Mouse (Mus musculus): ENCODE results near the gene Gm20517. TPM values are rescaled to one million over a fixed set of nuclear protein-coding genes. Genes with fewer than 3 reads are reported as not detected.
"Not testable (repeated sequence)": the region's sequence is repeated elsewhere in the genome, so short reads cannot be mapped to it uniquely, and the experiment has no call there.

Gene Gm20517
- polyA plus RNA-seq, 1 experiment from 2014 or later, result 0.98 TPM

- Histone ChIP-seq H3K27ac (replicated peaks; ENCODE audit: low read depth, low read length) (no peak overlapping the region), H3K27me3 (ENCODE audit: control insufficient read depth, insufficient read depth, low read length) (no peaks in the 10 kb centered on the region), H3K9ac (replicated peaks; ENCODE audit: low read length) (no peak overlapping the region), H3K9me3 (replicated peaks; ENCODE audit: control insufficient read depth, low read length) (no peaks in the 10 kb centered on the region), H3K36me3 (replicated peaks; ENCODE audit: control insufficient read depth, insufficient read depth, low read depth, low read length) (no peaks in the 10 kb centered on the region), H3K4me2 (ENCODE audit: low read depth, low read length) (no peak overlapping the region), H3K4me1 (ENCODE audit: control insufficient read depth, insufficient read depth, low read length) (no peaks in the 10 kb centered on the region), H3K4me3 (ENCODE audit: low read depth, low read length) (no peak overlapping the region)
- ATAC-seq (replicated peaks; ENCODE audit: insufficient number of reproducible peaks, low FRiP score, low TSS enrichment, low read depth), result no peak
- DNase-seq (ENCODE audit: low spot score), result no peak
- whole genome bisulfite sequencing, result 62% methylated on average over 4 of the region's 4 CpGs
Observed at GRCm38 (mm10) chr17:47632181-47632840, 20.9 kb downstream of the Gm20517 start.

DNA sequence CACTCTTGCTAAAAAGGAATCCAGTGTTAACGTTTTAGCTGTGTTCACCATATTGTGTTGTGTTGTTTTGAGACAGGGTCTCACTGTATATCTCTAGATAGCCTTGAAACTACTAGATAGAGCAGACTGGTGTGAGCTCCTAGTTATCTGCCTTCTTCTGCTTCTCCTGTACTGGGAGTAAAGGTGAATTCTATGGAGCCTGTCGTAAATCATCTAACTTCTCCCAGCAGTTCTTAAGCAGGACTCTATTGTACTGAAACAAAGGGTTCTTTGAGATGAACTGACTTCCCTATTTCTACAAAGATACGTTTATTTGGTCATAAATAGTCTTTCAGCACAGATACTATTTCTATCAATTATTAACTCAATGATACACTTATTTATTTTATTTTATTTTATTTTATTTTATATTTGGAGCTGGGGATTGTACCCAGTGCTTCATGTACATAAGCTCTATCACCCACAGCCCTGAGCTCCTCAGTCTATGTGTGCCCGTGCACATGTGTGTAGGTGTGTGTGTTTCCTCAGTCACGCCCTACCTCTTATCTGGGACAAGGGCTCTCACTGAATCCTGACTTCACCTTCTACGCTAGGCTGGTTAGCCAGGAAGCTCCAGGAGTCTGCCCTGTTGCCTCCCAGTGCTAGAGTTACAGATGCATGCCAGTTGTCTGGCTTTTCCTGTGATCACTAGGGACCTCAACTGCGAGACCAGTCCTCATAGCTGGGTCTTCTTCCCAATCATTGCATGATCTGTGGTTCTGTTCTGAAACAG lies 22.8 kb downstream of the Gm20517 start:
- WGBS, result 78% methylated on average over 7 of the region's 7 CpGs

DNA sequence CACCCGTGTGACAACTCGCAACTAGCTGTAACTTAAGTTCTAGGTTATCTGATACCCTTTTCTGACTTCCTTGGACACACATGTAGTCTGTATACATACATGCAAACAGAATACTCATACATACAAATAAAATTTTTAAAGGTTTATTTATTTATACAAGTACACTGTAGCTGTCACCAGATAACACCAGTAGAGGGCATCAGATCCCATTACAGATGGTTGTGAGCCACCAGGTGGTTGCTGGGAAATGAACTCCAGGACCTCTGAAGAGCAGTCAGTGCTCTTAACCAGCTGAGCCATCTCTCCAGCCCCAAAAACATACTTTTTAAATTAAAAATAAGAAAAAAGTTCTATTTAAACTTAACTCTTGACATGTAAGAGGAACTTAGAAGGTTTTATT lies 31.6 kb downstream of the Gm20517 start:
- WGBS, result 81% methylated on average over 2 of the region's 2 CpGs
- ATAC-seq (replicated peaks; ENCODE audit: insufficient number of reproducible peaks, low FRiP score, low TSS enrichment, low read depth), result no peak

More for the DNA sequence above, 22.8 kb downstream of the Gm20517 start:
- H3K9ac ChIP-seq (replicated peaks; ENCODE audit: low read length), result no peak overlapping the region
- ATAC-seq (replicated peaks; ENCODE audit: insufficient number of reproducible peaks, low FRiP score, low TSS enrichment, low read depth) (no peak), DNase-seq (ENCODE audit: low spot score) (no peak)
- no peaks in the 10 kb centered on the region for H3K36me3 ChIP-seq (replicated peaks; ENCODE audit: control insufficient read depth, insufficient read depth, low read depth, low read length)
- H3K27ac ChIP-seq (replicated peaks; ENCODE audit: low read depth, low read length), result no peak overlapping the region
- H3K27me3 ChIP-seq (ENCODE audit: control insufficient read depth, insufficient read depth, low read length), result no peaks in the 10 kb centered on the region
- H3K9me3 ChIP-seq (replicated peaks; ENCODE audit: control insufficient read depth, low read length), result no peaks in the 10 kb centered on the region
- no peak overlapping the region for H3K4me2 ChIP-seq (ENCODE audit: low read depth, low read length)
- no peak overlapping the region for H3K4me3 ChIP-seq (ENCODE audit: low read depth, low read length)
- H3K4me1 ChIP-seq (ENCODE audit: control insufficient read depth, insufficient read depth, low read length), result no peaks in the 10 kb centered on the region

GRCm38 (mm10) chr17:47646683-47647082 lies 35.3 kb downstream of the Gm20517 start:
- no peaks in the 10 kb centered on the region for H3K27me3 ChIP-seq (ENCODE audit: control insufficient read depth, insufficient read depth, low read length)
- H3K36me3 ChIP-seq (replicated peaks; ENCODE audit: control insufficient read depth, insufficient read depth, low read depth, low read length), result no peaks in the 10 kb centered on the region
- no peak overlapping the region for H3K9ac ChIP-seq (replicated peaks; ENCODE audit: low read length)
- DNase-seq (ENCODE audit: low spot score) (peak; percentile 62), ATAC-seq (replicated peaks; ENCODE audit: insufficient number of reproducible peaks, low FRiP score, low TSS enrichment, low read depth) (no peak)
- no peak overlapping the region for H3K4me3 ChIP-seq (ENCODE audit: low read depth, low read length)
- WGBS, result 64% methylated on average over 1 of the region's 1 CpGs
- no peak overlapping the region for H3K4me2 ChIP-seq (ENCODE audit: low read depth, low read length)
- H3K9me3 ChIP-seq (replicated peaks; ENCODE audit: control insufficient read depth, low read length), result no peaks in the 10 kb centered on the region
- no peak overlapping the region for H3K27ac ChIP-seq (replicated peaks; ENCODE audit: low read depth, low read length)
- no peaks in the 10 kb centered on the region for H3K4me1 ChIP-seq (ENCODE audit: control insufficient read depth, insufficient read depth, low read length)

More for the DNA sequence above, 31.6 kb downstream of the Gm20517 start:
- no peaks in the 10 kb centered on the region for H3K27me3 ChIP-seq (ENCODE audit: control insufficient read depth, insufficient read depth, low read length)
- DNase-seq (ENCODE audit: low spot score), result no peak
- H3K27ac ChIP-seq (replicated peaks; ENCODE audit: low read depth, low read length), result no peak overlapping the region
- no peaks in the 10 kb centered on the region for H3K36me3 ChIP-seq (replicated peaks; ENCODE audit: control insufficient read depth, insufficient read depth, low read depth, low read length)
- H3K9ac ChIP-seq (replicated peaks; ENCODE audit: low read length), result no peak overlapping the region
- no peaks in the 10 kb centered on the region for H3K9me3 ChIP-seq (replicated peaks; ENCODE audit: control insufficient read depth, low read length)
- H3K4me2 ChIP-seq (ENCODE audit: low read depth, low read length), result no peak overlapping the region
- H3K4me3 ChIP-seq (ENCODE audit: low read depth, low read length), result no peak overlapping the region
- no peaks in the 10 kb centered on the region for H3K4me1 ChIP-seq (ENCODE audit: control insufficient read depth, insufficient read depth, low read length)

DNA sequence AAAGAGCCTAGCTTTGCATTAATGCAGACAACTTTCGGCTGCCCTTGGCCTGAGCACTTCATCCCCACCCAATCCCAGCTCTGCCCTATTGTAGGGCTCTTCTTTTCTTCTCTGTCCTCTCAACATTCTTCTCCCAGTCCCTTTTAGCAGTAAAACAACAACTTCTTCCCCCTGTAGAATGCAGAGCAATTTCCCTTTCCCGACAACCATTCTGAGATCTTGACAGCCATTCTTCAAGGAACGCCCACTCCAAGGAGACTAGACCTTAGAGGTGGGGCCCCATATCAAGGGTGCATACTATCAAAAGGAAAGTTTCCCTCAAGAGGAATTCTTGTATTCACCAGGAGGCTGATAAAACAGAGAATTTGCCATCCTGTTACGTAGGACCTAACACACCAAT lies 37.6 kb downstream of the Gm20517 start:
- no peak for DNase-seq (ENCODE audit: low spot score)
- no peak overlapping the region for H3K9ac ChIP-seq (replicated peaks; ENCODE audit: low read length)

GRCm38 (mm10) chr17:47651953-47652352 lies 40.6 kb downstream of the Gm20517 start:
- no peaks in the 10 kb centered on the region for H3K27me3 ChIP-seq (ENCODE audit: control insufficient read depth, insufficient read depth, low read length)
- H3K9ac ChIP-seq (replicated peaks; ENCODE audit: low read length), result no peak overlapping the region
- no peaks in the 10 kb centered on the region for H3K4me1 ChIP-seq (ENCODE audit: control insufficient read depth, insufficient read depth, low read length)
- no peak for DNase-seq (ENCODE audit: low spot score)
- WGBS, result 67% methylated on average over 2 of the region's 2 CpGs
- no peaks in the 10 kb centered on the region for H3K36me3 ChIP-seq (replicated peaks; ENCODE audit: control insufficient read depth, insufficient read depth, low read depth, low read length)
- no peak overlapping the region for H3K4me3 ChIP-seq (ENCODE audit: low read depth, low read length)
- no peaks in the 10 kb centered on the region for H3K9me3 ChIP-seq (replicated peaks; ENCODE audit: control insufficient read depth, low read length)
- H3K27ac ChIP-seq (replicated peaks; ENCODE audit: low read depth, low read length), result no peak overlapping the region
- H3K4me2 ChIP-seq (ENCODE audit: low read depth, low read length), result no peak overlapping the region
- no peak for ATAC-seq (replicated peaks; ENCODE audit: insufficient number of reproducible peaks, low FRiP score, low TSS enrichment, low read depth)

More for the DNA sequence above, 37.6 kb downstream of the Gm20517 start:
- ATAC-seq (replicated peaks; ENCODE audit: insufficient number of reproducible peaks, low FRiP score, low TSS enrichment, low read depth), result no peak; the same call in 1 of the 2 replicates
- 70% methylated on average over 4 of the region's 4 CpGs for WGBS
- H3K4me2 ChIP-seq (ENCODE audit: low read depth, low read length), result no peak overlapping the region
- H3K27ac ChIP-seq (replicated peaks; ENCODE audit: low read depth, low read length), result no peak overlapping the region
- H3K9me3 ChIP-seq (replicated peaks; ENCODE audit: control insufficient read depth, low read length), result no peaks in the 10 kb centered on the region
- no peak overlapping the region for H3K4me3 ChIP-seq (ENCODE audit: low read depth, low read length)
- no peaks in the 10 kb centered on the region for H3K4me1 ChIP-seq (ENCODE audit: control insufficient read depth, insufficient read depth, low read length)
- no peaks in the 10 kb centered on the region for H3K27me3 ChIP-seq (ENCODE audit: control insufficient read depth, insufficient read depth, low read length)
- H3K36me3 ChIP-seq (replicated peaks; ENCODE audit: control insufficient read depth, insufficient read depth, low read depth, low read length), result no peaks in the 10 kb centered on the region

- ATAC-seq (replicated peaks; ENCODE audit: insufficient number of reproducible peaks, low FRiP score, low TSS enrichment, low read depth); H3K4me3 ChIP-seq (ENCODE audit: low read depth, low read length); H3K4me2 ChIP-seq (ENCODE audit: low read depth, low read length); H3K36me3 ChIP-seq (replicated peaks; ENCODE audit: control insufficient read depth, insufficient read depth, low read depth, low read length); H3K9ac ChIP-seq (replicated peaks; ENCODE audit: low read length); H3K27ac ChIP-seq (replicated peaks; ENCODE audit: low read depth, low read length); H3K4me1 ChIP-seq (ENCODE audit: control insufficient read depth, insufficient read depth, low read length); DNase-seq (ENCODE audit: low spot score); H3K9me3 ChIP-seq (replicated peaks; ENCODE audit: control insufficient read depth, low read length); H3K27me3 ChIP-seq (ENCODE audit: control insufficient read depth, insufficient read depth, low read length): not testable (repeated sequence)
- 91% methylated on average over 8 of the region's 8 CpGs for WGBS
Observed at GRCm38 (mm10) chr17:47654346-47654745, 43.0 kb downstream of the Gm20517 start.

DNA sequence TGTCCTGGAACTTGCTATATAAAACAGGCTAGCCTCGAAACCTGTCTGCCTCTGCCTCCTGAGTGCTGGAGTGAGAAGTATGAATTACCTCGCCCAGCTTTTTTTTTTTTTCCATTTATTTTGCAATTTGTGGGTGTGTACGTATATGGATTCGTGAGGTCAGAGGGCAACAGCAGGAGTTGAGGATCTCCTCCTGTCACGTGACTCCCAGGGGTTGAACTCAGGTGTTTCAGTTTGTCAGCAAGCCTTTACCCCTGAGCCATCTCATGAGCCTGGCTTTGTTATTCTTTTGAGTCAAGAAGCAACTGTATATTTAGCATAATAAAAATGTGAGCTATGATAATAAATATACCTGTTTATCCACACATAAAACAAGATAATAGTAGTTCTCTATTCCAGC lies 44.3 kb downstream of the Gm20517 start:
- no peaks in the 10 kb centered on the region for H3K27me3 ChIP-seq (ENCODE audit: control insufficient read depth, insufficient read depth, low read length)
- no peak overlapping the region for H3K9ac ChIP-seq (replicated peaks; ENCODE audit: low read length)
- DNase-seq (ENCODE audit: low spot score) (no peak), ATAC-seq (replicated peaks; ENCODE audit: insufficient number of reproducible peaks, low FRiP score, low TSS enrichment, low read depth) (no peak)
- no peak overlapping the region for H3K4me3 ChIP-seq (ENCODE audit: low read depth, low read length)
- no peaks in the 10 kb centered on the region for H3K36me3 ChIP-seq (replicated peaks; ENCODE audit: control insufficient read depth, insufficient read depth, low read depth, low read length)
- 77% methylated on average over 5 of the region's 5 CpGs for WGBS
- no peaks in the 10 kb centered on the region for H3K4me1 ChIP-seq (ENCODE audit: control insufficient read depth, insufficient read depth, low read length)
- no peak overlapping the region for H3K27ac ChIP-seq (replicated peaks; ENCODE audit: low read depth, low read length)
- H3K4me2 ChIP-seq (ENCODE audit: low read depth, low read length), result no peak overlapping the region
- H3K9me3 ChIP-seq (replicated peaks; ENCODE audit: control insufficient read depth, low read length), result no peaks in the 10 kb centered on the region

Data from embryonic facial prominence, embryonic 11.5 days (tissue).